In genomic region chr6:83510210-83510609, GRCm38 (mm10) we compare ENCODE assay signal across 12 mouse cellular contexts. TPM values are rescaled to one million over a fixed set of nuclear protein-coding genes. Genes with fewer than 3 reads are reported as not detected.
DNase-seq lines count a peak whose midpoint lies in the region; ATAC-seq and TF ChIP-seq lines count a peak whose summit lies in the region.
"Had no signal": no experiment of that assay in that cellular context is flagged by ENCODE, and none has a peak within 500 bp of the region (broad histone marks: within the 10 kb centered on the region; RNA-seq: fewer than 3 reads in every experiment).

No protein-coding gene starts in this region.

- intact Hi-C loops in gastrocnemius, adult 2 months (cut with DNase I), result no loop called here

- H3K27me3 ChIP-seq in CH12.LX (replicated peaks), result no peaks in the 10 kb centered on the region
- H3K27me3 ChIP-seq: heart, embryonic 13.5 days had no signal

- peak; percentile 51 for TF ChIP-seq RAD21 in CH12.LX (IDR thresholded peaks at IDR 0.05; ENCODE audit: low read depth, low read length)

- DNase-seq in gastrocnemius, adult 2 months, result no peak
- no peak for DNase-seq in gastrocnemius, postnatal 4 days (ENCODE audit: low spot score in 2 of 2)
- DNase-seq in layer of hippocampus, adult 2 months (ENCODE audit: low spot score in 2 of 2), result no peak
- DNase-seq in layer of hippocampus, adult 8-10 months (ENCODE audit: low spot score in 2 of 2), result no peak
- no peak for DNase-seq in CH12.LX (ENCODE audit: extremely low read depth)
- peak; percentile 51 for DNase-seq in brain, adult 2 months (ENCODE audit: low read depth, low spot score)
- DNase-seq in adrenal gland, postnatal 4 days (ENCODE audit: low spot score in 2 of 2), result no peak

- H3K9me3 ChIP-seq in CH12.LX (replicated peaks; ENCODE audit: low read length), result no peaks in the 10 kb centered on the region
- H3K9me3 ChIP-seq: heart, embryonic 13.5 days; megakaryocyte, embryonic 14.5 days had no signal

- H3K4me1 ChIP-seq in CH12.LX (ENCODE audit: control insufficient read depth in 1 of 2, insufficient read depth in 2 of 2), result peaks cover 7 to 23% of the 10 kb centered on the region in 2 experiments

- no peak overlapping the region for H3K4me3 ChIP-seq in gastrocnemius, adult 2 months
- H3K4me3 ChIP-seq in layer of hippocampus, adult 2 months, result no peak overlapping the region
- H3K4me3 ChIP-seq in CH12.LX (replicated peaks in 1 of 3; ENCODE audit: low read depth in 2 of 3, low read length in 2 of 3, poor library complexity in 1 of 3), result no peak overlapping the region
- H3K4me3 ChIP-seq: erythroblast, embryonic 14.5 days; heart, embryonic 13.5 days; megakaryocyte, embryonic 14.5 days had no signal

- H3K79me2 ChIP-seq in CH12.LX (replicated peaks; ENCODE audit: control insufficient read depth, extremely low read depth, insufficient read depth, poor library complexity, severe bottlenecking), result no peaks in the 10 kb centered on the region

- in situ Hi-C loops in CH12.LX (cut with MboI; ENCODE audit: low pct_ligation_motif_present, low pct_unique_long_range_greater_than_20kb, low sequenced_read_pairs), result no loop called here

- no peak overlapping the region for H3K27ac ChIP-seq in gastrocnemius, adult 2 months
- peak overlapping the region; percentile 56; the same call in 1 of the 2 replicates for H3K27ac ChIP-seq in layer of hippocampus, adult 2 months
- H3K27ac ChIP-seq in CH12.LX (ENCODE audit: insufficient read depth, low read depth), result no peak overlapping the region
- H3K27ac ChIP-seq: heart, embryonic 13.5 days; hindbrain, embryonic 14.5 days had no signal

- H3K9ac ChIP-seq in CH12.LX (ENCODE audit: insufficient read depth, low read depth), result no peak overlapping the region

- dilution Hi-C loops in CH12.LX (cut with MboI; ENCODE audit: extremely low pct_ligation_motif_present, extremely low pct_unique_long_range_greater_than_20kb, low sequenced_read_pairs), result no loop called here

- no peak overlapping the region for H3K4me2 ChIP-seq in CH12.LX (ENCODE audit: insufficient read depth, low read depth, poor library complexity, severe bottlenecking)
- H3K4me2 ChIP-seq: heart, embryonic 13.5 days; hindbrain, embryonic 14.5 days had no signal

- no peaks in the 10 kb centered on the region for H3K36me3 ChIP-seq in CH12.LX (replicated peaks in 1 of 2; ENCODE audit: control insufficient read depth in 1 of 2, insufficient read depth in 1 of 2, low read length in 1 of 2)
- H3K36me3 ChIP-seq: heart, embryonic 13.5 days had no signal

- peak; percentile 39 for TF ChIP-seq CTCF in gastrocnemius, adult 2 months (IDR thresholded peaks at IDR 0.05)
- peak; percentile 53 for TF ChIP-seq CTCF in layer of hippocampus, adult 2 months (conservative IDR thresholded peaks at IDR 0.05)
- TF ChIP-seq CTCF in CH12.LX (conservative IDR thresholded peaks at IDR 0.05 in 1 of 2, IDR thresholded peaks at IDR 0.05 in 1 of 2; ENCODE audit: low read depth in 2 of 2, low read length in 2 of 2), result peak in 1 of 2 experiments; percentile 52; a peak in 2 of 4 replicates

- no peak for TF ChIP-seq EP300 in CH12.LX (IDR thresholded peaks at IDR 0.05; ENCODE audit: low read length)

- ATAC-seq in megakaryocyte-erythroid progenitor cell, adult 5-6 weeks (replicated peaks; ENCODE audit: low FRiP score, low TSS enrichment, poor library complexity, severe bottlenecking), result no peak

- no peak for TF ChIP-seq POLR2A in CH12.LX (IDR thresholded peaks at IDR 0.05; ENCODE audit: low read depth, low read length)

TF ChIP-seq in CH12.LX, 34 proteins besides CTCF, POLR2A, EP300 and RAD21:
- TF ChIP-seq CHD1 (IDR thresholded peaks at IDR 0.05; ENCODE audit: low read depth, low read length) (no peak), MAFK (IDR thresholded peaks at IDR 0.05; ENCODE audit: insufficient replicate concordance, low read length) (no peak), SMC3 (IDR thresholded peaks at IDR 0.05; ENCODE audit: low read depth, low read length) (peak; percentile 48), ZC3H11A (IDR thresholded peaks at IDR 0.05; ENCODE audit: low read depth, low read length) (no peak)
TF ChIP-seq in CH12.LX: peak in this region for 1.

RNA-seq across cellular contexts. Expression of gene Dguok, which starts 3.4 kb away (rescaled TPM):
- 10 to 100 TPM; 17.8 to 20.6 TPM for total RNA-seq in gastrocnemius, adult 2 months (2021)
- 10 to 100 TPM; 24.5 to 30.2 TPM for total RNA-seq in gastrocnemius, postnatal 4 days (2021)
- total RNA-seq in layer of hippocampus, adult 2 months (2021), result 10 to 100 TPM; 36.8 to 38.6 TPM
- 10 to 100 TPM; 32.7 to 37.0 (median 35.8) TPM for total RNA-seq in layer of hippocampus, adult 8-10 months (2022)
- 11.1 and 11.5 TPM in 2 replicates for total RNA-seq in CH12.LX (2012; rRNA removed)
- total RNA-seq in CH12.LX (2014; rRNA removed), result 14.6 and 16.7 TPM in 2 replicates
- polyA plus RNA-seq in CH12.LX (2012; ENCODE audit: insufficient read length, low read depth), result 8.0 and 8.7 TPM in 2 replicates
- 10 to 100 TPM; 46.9 to 53.4 TPM for total RNA-seq in adrenal gland, postnatal 4 days (2021)
- 53.6 and 64.2 TPM in 2 replicates for total RNA-seq in megakaryocyte-erythroid progenitor cell, adult 5-6 weeks (2014; fragmentation: Nextera tagmentation)
- total RNA-seq in megakaryocyte-erythroid progenitor cell, adult 5-6 weeks (2017), result 35.7 and 37.9 TPM in 2 replicates

RNA-seq across cellular contexts. Expression of gene Actg2, which starts 25.9 kb away (rescaled TPM):
- total RNA-seq in gastrocnemius, adult 2 months (2021), result under 1 TPM; 0.31 to 0.47 TPM
- total RNA-seq in gastrocnemius, postnatal 4 days (2021), result 10 to 100 TPM; 10.7 to 19.4 TPM
- total RNA-seq in layer of hippocampus, adult 2 months (2021), result not detected
- total RNA-seq in layer of hippocampus, adult 8-10 months (2022), result not detected
- 0.84 and 1.1 TPM in 2 replicates for total RNA-seq in CH12.LX (2012; rRNA removed)
- total RNA-seq in CH12.LX (2014; rRNA removed), result 1.6 and 1.8 TPM in 2 replicates
- 4.0 and 5.6 TPM in 2 replicates for polyA plus RNA-seq in CH12.LX (2012; ENCODE audit: insufficient read length, low read depth)
- total RNA-seq in adrenal gland, postnatal 4 days (2021), result 1 to 10 TPM; 3.1 to 4.3 TPM
- total RNA-seq in megakaryocyte-erythroid progenitor cell, adult 5-6 weeks (2014; fragmentation: Nextera tagmentation), result not detected in 2 replicates
- not detected in 2 replicates for total RNA-seq in megakaryocyte-erythroid progenitor cell, adult 5-6 weeks (2017)
- polyA plus RNA-seq: erythroblast, embryonic 14.5 days had no signal

RNA-seq across cellular contexts. Expression of gene Tet3, which starts 51.3 kb away (rescaled TPM):
- total RNA-seq in gastrocnemius, adult 2 months (2021), result 10 to 100 TPM; 16.4 to 18.0 TPM
- total RNA-seq in gastrocnemius, postnatal 4 days (2021), result 10 to 100 TPM; 63.8 to 74.0 TPM
- total RNA-seq in layer of hippocampus, adult 2 months (2021), result 10 to 100 TPM; 61.0 to 65.9 TPM
- 10 to 100 TPM; 53.5 to 65.9 (median 58.5) TPM for total RNA-seq in layer of hippocampus, adult 8-10 months (2022)
- 5.6 and 8.2 TPM in 2 replicates for total RNA-seq in CH12.LX (2012; rRNA removed)
- total RNA-seq in CH12.LX (2014; rRNA removed), result 2.2 and 3.2 TPM in 2 replicates
- 6.4 and 10.0 TPM in 2 replicates for polyA plus RNA-seq in CH12.LX (2012; ENCODE audit: insufficient read length, low read depth)
- 10 to 100 TPM; 79.0 to 79.5 TPM for total RNA-seq in adrenal gland, postnatal 4 days (2021)
- 46.9 and 55.9 TPM in 2 replicates for total RNA-seq in megakaryocyte-erythroid progenitor cell, adult 5-6 weeks (2014; fragmentation: Nextera tagmentation)
- total RNA-seq in megakaryocyte-erythroid progenitor cell, adult 5-6 weeks (2017), result 12.6 and 13.5 TPM in 2 replicates
